Mouse (Mus musculus) ES-Bruce4 (cell line): ENCODE measurements around the gene Lrrc4b.

ENCODE experiments used
- CTCF ChIP-seq: IDR thresholded peaks from one replicate; pipeline ENCODE4 v1.8.1; 2011; ENCODE audit warnings: low read depth, low read length
- POLR2A ChIP-seq: IDR thresholded peaks from one replicate; pipeline ENCODE4 v1.8.1; 2011; ENCODE audit warnings: low read length; ENCODE audit not compliant: insufficient read depth

DNA sequence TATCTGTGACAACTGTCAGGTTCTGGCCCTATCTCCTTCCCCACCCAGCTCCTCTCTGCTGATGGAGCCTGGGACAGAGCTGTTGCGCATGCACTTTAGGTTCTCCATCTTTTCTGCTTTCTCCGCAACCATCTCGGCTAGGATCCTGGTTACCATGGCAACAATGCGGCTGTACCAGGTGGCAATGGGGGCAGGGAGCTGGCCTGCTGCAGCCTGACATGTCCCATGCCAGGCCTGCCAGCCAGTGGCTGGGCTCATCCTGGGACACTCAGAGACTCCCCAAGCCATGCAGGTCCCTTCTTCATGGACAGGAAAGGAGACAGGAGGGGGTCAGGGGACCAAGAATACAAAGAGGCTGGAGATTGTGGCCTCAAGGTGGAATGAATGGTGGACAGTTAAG, 35.7 kb downstream of the Lrrc4b start:
- TF ChIP-seq POLR2A (no peak), CTCF (no peak)
